Mouse (Mus musculus) ES-E14 (cell line): ENCODE data around the gene Slc22a12.

Source experiments
- CHD2 ChIP-seq: IDR thresholded peaks from 2 replicates; pipeline ENCODE4 v1.6.1; 2014; ENCODE audit warnings: mild to moderate bottlenecking, low read depth, low read length, inconsistent platforms
- HCFC1 ChIP-seq: IDR thresholded peaks from 2 replicates; pipeline ENCODE4 v1.6.1; 2012; ENCODE audit warnings: low read length, inconsistent platforms, borderline replicate concordance; ENCODE audit not compliant: insufficient read depth
- MAFK ChIP-seq: IDR thresholded peaks from 2 replicates; pipeline ENCODE4 v1.6.1; 2014; ENCODE audit warnings: mild to moderate bottlenecking, low read depth, low read length, inconsistent platforms; ENCODE audit not compliant: insufficient read depth
- ZC3H11A ChIP-seq: IDR thresholded peaks from 2 replicates; pipeline ENCODE4 v1.6.1; 2012; ENCODE audit warnings: low read depth, mild to moderate bottlenecking, inconsistent platforms, low read length, borderline replicate concordance
- ZNF384 ChIP-seq: IDR thresholded peaks from 2 replicates; pipeline ENCODE4 v1.6.1; 2012; ENCODE audit warnings: low read depth, low read length, inconsistent platforms

- TF ChIP-seq ZC3H11A (no peak), HCFC1 (no peak), MAFK (no peak), ZNF384 (no peak), CHD2 (no peak)
Measured at GRCm38 (mm10) chr19:6504656-6505045, 38.2 kb downstream of the Slc22a12 start.
